7 mouse cellular contexts compared by ENCODE assay signal in the genomic region with DNA sequence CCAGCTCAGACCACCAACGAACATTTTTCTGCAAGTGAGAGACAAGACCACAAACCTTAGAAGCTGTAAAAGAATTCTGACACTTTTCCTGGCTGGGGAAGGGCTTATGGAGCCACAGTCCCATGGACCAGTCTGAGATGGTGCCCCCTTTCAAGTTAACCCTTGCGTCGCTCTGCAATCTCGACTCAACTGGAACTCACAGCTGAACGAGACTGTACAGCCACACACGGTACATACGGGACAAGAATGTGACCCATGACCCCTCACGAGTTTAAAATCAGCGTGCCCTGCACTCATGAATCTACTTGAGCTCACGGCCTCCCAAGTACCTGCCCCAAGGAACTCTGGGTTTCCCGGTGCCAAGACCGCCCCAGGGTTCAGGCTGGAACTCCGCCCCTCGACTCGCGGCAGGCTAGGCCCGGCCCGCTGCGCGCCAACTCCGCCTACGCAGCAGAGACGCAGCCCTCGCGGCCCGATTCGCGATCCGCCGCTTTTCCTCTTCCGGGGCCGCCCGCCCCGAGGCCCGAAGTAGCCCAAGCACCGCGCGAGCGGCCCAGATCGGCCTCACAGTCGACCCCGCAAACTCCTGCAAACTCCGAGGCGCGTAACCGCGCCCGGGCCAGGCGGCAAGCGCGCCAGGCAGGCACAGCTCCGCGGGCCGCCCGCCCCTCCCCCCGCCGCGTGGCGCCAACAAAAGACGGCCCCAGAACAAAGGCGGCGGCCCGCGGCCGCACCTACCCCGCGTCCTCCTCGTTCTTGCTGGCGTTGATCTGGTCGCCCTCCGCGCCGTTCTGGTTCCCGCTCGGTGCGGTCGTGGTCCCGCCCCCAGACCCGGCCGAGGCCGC. TPM values are rescaled to one million over a fixed set of nuclear protein-coding genes. Genes with fewer than 3 reads are reported as not detected.
DNase-seq lines count a peak whose midpoint lies in the region; ATAC-seq lines count a peak whose summit lies in the region.

No protein-coding gene starts in this region.

- peaks cover 29% of the 10 kb centered on the region for H3K4me1 ChIP-seq in intestine, embryonic 14.5 days (replicated peaks; ENCODE audit: control insufficient read depth, insufficient read depth, low read length)
- peaks cover 27% of the 10 kb centered on the region for H3K4me1 ChIP-seq in midbrain, embryonic 11.5 days (ENCODE audit: control insufficient read depth, insufficient read depth, low read length)

- peak overlapping the region; percentile 78 for H3K4me2 ChIP-seq in intestine, embryonic 14.5 days (ENCODE audit: low read length)
- H3K4me2 ChIP-seq in midbrain, embryonic 11.5 days: peak overlapping the region; percentile 94

- H3K27ac ChIP-seq in intestine, embryonic 14.5 days (ENCODE audit: low read depth): peak overlapping the region; percentile 95
- H3K27ac ChIP-seq in midbrain, embryonic 11.5 days (ENCODE audit: low read depth, low read length): peak overlapping the region; percentile 93

- peak overlapping the region; percentile 100 for H3K9ac ChIP-seq in intestine, embryonic 14.5 days (ENCODE audit: low read length)
- H3K9ac ChIP-seq in midbrain, embryonic 11.5 days (ENCODE audit: low read length): peak overlapping the region; percentile 100

- under 1% methylated on average over 80 of the region's 81 CpGs for whole genome bisulfite sequencing in intestine, embryonic 14.5 days
- under 1% methylated on average over 79 of the region's 81 CpGs for WGBS in midbrain, embryonic 11.5 days

- intact Hi-C loops in gastrocnemius, postnatal 14 days (cut with DNase I; ENCODE audit: low total_unique reads): no loop called here
- intact Hi-C loops in left cerebral cortex, postnatal 4 days (cut with DNase I): no loop called here

- peak; percentile 67 for ATAC-seq in intestine, embryonic 14.5 days (replicated peaks; ENCODE audit: low FRiP score, low TSS enrichment, low read depth)
- peak; percentile 51 for ATAC-seq in midbrain, embryonic 11.5 days (ENCODE audit: low FRiP score)

- H3K9me3 ChIP-seq in intestine, embryonic 14.5 days (ENCODE audit: control insufficient read depth, low read length): no peaks in the 10 kb centered on the region
- H3K9me3 ChIP-seq in midbrain, embryonic 11.5 days (ENCODE audit: control insufficient read depth, low read length): no peaks in the 10 kb centered on the region

- peak; percentile 94 to 97 for DNase-seq in adrenal gland, adult (ENCODE audit: inconsistent age in 2 of 2, low spot score in 1 of 2)
- DNase-seq in embryo, embryonic 10 days (ENCODE audit: low spot score): peak; percentile 86
- peak; percentile 92 for DNase-seq in gastrocnemius, postnatal 14 days
- DNase-seq in intestine, embryonic 14.5 days (ENCODE audit: low spot score): peak; percentile 86
- peak; percentile 83 for DNase-seq in left cerebral cortex, postnatal 4 days
- DNase-seq in midbrain, embryonic 11.5 days (ENCODE audit: low spot score, missing footprints): peak; percentile 97
- peak; percentile 80 for DNase-seq in skeletal muscle tissue, adult 2 months (ENCODE audit: low read depth, low spot score)

- H3K4me3 ChIP-seq in intestine, embryonic 14.5 days (ENCODE audit: low read depth, low read length): peak overlapping the region; percentile 85
- peak overlapping the region; percentile 100 for H3K4me3 ChIP-seq in midbrain, embryonic 11.5 days (ENCODE audit: low read depth, low read length)

- H3K36me3 ChIP-seq in intestine, embryonic 14.5 days (ENCODE audit: control insufficient read depth, insufficient read depth, low read length): peaks cover 45% of the 10 kb centered on the region
- H3K36me3 ChIP-seq in midbrain, embryonic 11.5 days (ENCODE audit: control insufficient read depth, insufficient read depth, low read length): peaks cover 37% of the 10 kb centered on the region

- no peaks in the 10 kb centered on the region for H3K27me3 ChIP-seq in intestine, embryonic 14.5 days (replicated peaks; ENCODE audit: control insufficient read depth, insufficient read depth, low read length)
- no peaks in the 10 kb centered on the region for H3K27me3 ChIP-seq in midbrain, embryonic 11.5 days (ENCODE audit: control insufficient read depth, insufficient read depth, low read length)

RNA-seq across cellular contexts. Expression of a gene that starts 0.8 kb away (rescaled TPM):
- total RNA-seq in gastrocnemius, postnatal 14 days (2021): 100 to 1,000 TPM; 118 to 144 TPM
- polyA plus RNA-seq in intestine, embryonic 14.5 days (2014; fragmentation: Nextera tagmentation; extraction: Ambion mirVana): 494 and 527 TPM in 2 replicates
- 100 to 1,000 TPM; 339 to 358 TPM for total RNA-seq in left cerebral cortex, postnatal 4 days (2021)
- polyA plus RNA-seq in midbrain, embryonic 11.5 days (2014; fragmentation: Nextera tagmentation; extraction: Ambion mirVana): 802 and 844 TPM in 2 replicates

RNA-seq across cellular contexts. Expression of a gene that starts 13.7 kb away (rescaled TPM):
- 10 to 100 TPM; 23.8 to 32.7 TPM for total RNA-seq in gastrocnemius, postnatal 14 days (2021)
- 221 and 226 TPM in 2 replicates for polyA plus RNA-seq in intestine, embryonic 14.5 days (2014; fragmentation: Nextera tagmentation; extraction: Ambion mirVana)
- total RNA-seq in left cerebral cortex, postnatal 4 days (2021): 10 to 100 TPM; 60.2 to 60.4 TPM
- 152 and 167 TPM in 2 replicates for polyA plus RNA-seq in midbrain, embryonic 11.5 days (2014; fragmentation: Nextera tagmentation; extraction: Ambion mirVana)

RNA-seq across cellular contexts. Expression of a gene that starts 21.3 kb away (rescaled TPM):
- 10 to 100 TPM; 18.1 to 21.5 TPM for total RNA-seq in gastrocnemius, postnatal 14 days (2021)
- 21.5 and 22.8 TPM in 2 replicates for polyA plus RNA-seq in intestine, embryonic 14.5 days (2014; fragmentation: Nextera tagmentation; extraction: Ambion mirVana)
- 1 to 10 TPM; 7.6 to 8.1 TPM for total RNA-seq in left cerebral cortex, postnatal 4 days (2021)
- 9.6 and 10.7 TPM in 2 replicates for polyA plus RNA-seq in midbrain, embryonic 11.5 days (2014; fragmentation: Nextera tagmentation; extraction: Ambion mirVana)

RNA-seq across cellular contexts. Expression of a gene that starts 29.9 kb away (rescaled TPM):
- total RNA-seq in gastrocnemius, postnatal 14 days (2021): 10 to 100 TPM; 11.8 to 13.3 TPM
- polyA plus RNA-seq in intestine, embryonic 14.5 days (2014; fragmentation: Nextera tagmentation; extraction: Ambion mirVana): 42.7 and 44.0 TPM in 2 replicates
- 10 to 100 TPM; 41.4 to 47.5 TPM for total RNA-seq in left cerebral cortex, postnatal 4 days (2021)
- 40.4 and 41.5 TPM in 2 replicates for polyA plus RNA-seq in midbrain, embryonic 11.5 days (2014; fragmentation: Nextera tagmentation; extraction: Ambion mirVana)

RNA-seq across cellular contexts. Expression of a gene that starts 44.8 kb away (rescaled TPM):
- total RNA-seq in gastrocnemius, postnatal 14 days (2021): 10 to 100 TPM in 1 of 2 experiments, 1 to 10 TPM in 1; 8.7 to 12.2 TPM
- polyA plus RNA-seq in intestine, embryonic 14.5 days (2014; fragmentation: Nextera tagmentation; extraction: Ambion mirVana): 15.3 and 17.3 TPM in 2 replicates
- total RNA-seq in left cerebral cortex, postnatal 4 days (2021): 10 to 100 TPM; 15.1 to 16.0 TPM
- polyA plus RNA-seq in midbrain, embryonic 11.5 days (2014; fragmentation: Nextera tagmentation; extraction: Ambion mirVana): 6.3 and 9.2 TPM in 2 replicates

Comparison
In these comparisons a context has a peak if more than half of its experiments do, and no peak if none do; other contexts are left out.
1. Peak in every context shown above with its lines: DNase-seq, ATAC-seq, H3K4me3 ChIP-seq and H3K27ac ChIP-seq.